Mouse (Mus musculus): ENCODE data around the gene Csnk2b. TPM values are rescaled to one million over a fixed set of nuclear protein-coding genes. Genes with fewer than 3 reads are reported as not detected.
A peak's percentile ranks its signal among the peaks of the same experiment; 100 is the strongest.

The Csnk2b gene
- total RNA-seq, 2 experiments from 2014 or later, result 156 to 166 TPM

DNA sequence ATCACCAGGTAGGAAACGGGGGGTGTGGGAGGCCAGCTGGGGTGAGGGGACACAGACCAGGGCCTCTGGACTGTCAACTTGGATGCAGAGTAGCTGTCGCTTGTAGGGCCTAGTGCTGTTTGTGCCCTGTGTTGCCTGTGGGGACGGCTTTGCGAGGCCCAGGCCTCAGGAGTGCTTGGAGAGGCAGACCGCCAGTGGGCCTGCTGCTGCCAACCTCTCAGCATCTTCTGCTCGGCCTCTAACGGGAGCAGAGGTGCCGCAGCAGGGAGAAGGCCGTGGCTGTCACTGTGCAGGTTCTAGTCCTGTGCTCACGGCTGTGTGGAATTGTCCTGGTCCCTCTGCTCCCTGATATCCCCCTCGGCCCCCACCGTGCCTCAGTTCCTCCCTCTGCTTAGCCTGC is 25.3 kb downstream of the Csnk2b start:
- intact Hi-C loops (cut with DNase I; ENCODE audit: low total_unique reads), result no loop called here
- no peak for DNase-seq

DNA sequence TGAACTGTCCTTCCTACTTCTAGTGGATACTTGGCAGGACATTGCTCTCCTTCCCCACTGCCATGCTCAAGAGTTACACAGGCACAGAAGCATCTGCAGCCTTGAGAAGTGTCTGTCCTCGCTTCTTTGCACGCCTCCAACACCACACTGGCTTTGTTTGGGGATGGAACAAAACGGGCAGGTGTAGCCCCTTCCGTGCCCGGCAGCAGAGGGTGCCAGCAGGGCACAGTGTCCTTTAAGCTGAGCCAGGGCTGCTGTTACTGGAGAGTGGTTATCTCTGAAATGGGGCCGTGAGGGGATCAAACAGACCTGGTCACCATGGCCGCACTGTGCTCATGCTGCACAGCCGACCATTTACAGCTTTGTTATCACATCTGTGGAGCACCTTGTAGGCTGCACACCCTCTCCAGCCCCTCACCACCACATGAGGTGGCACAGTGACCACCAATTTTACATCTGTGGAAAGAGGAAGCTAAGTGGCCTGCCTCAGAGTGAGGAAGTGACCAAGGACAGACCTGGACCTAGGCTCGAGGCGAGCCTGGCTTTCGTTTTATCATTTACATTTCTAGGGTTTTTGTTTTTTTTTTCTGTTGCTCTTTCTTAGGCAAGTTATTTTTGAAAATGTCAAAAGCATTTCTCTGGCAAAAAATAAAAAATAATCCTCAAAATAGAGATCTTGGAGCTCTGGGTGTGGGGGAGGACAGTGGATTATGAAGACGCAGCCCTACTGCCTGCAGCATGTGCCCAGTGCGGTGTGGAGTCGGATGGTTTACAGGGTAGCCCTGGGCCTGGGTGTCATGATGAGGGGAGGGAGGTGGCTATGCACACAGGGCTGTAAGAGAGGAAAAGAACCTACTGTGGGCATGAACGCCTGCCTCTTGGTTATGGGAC is 27.1 kb downstream of the Csnk2b start:
- DNase-seq, result no peak
- intact Hi-C loops (cut with DNase I; ENCODE audit: low total_unique reads), result no loop called here

DNA sequence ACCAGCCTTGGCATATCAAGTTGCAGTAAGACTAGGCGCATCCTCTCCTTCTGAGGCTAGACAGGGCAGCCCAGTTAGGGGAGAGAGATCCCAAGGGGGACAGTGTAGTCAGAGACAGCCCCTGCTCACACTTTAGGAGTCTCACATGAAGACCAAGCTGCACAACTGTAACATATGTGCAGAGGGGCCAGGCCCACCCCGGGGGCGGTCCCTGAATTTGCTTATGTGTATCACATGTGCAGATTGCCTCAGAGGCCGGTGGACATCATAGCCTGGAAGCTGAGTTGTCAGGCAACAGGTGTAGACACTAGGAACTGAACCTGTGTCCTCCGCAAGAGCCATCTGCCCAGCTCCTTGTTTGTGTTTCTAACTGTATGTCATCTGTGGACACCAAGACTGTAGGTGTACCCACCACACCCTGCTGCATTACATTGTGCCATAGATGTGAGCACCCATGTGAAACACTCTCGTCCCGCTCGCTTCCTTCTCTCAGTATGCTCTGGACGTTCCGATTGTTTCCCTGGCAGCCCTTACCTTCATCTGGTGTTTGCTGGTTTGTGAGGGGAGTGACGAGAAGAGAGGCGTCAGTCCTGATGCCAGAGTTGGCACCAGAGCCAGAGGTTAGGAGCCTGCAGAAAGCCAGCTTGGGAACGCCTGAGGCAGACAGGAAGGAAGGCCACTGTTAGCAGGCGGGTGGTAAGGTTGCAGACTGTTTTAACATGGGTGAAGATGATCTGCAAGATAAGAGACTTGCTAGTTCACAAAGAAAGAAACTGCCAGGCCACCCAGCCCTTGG is 29.3 kb downstream of the Csnk2b start:
- intact Hi-C loops (cut with DNase I; ENCODE audit: low total_unique reads), result no loop called here

DNA sequence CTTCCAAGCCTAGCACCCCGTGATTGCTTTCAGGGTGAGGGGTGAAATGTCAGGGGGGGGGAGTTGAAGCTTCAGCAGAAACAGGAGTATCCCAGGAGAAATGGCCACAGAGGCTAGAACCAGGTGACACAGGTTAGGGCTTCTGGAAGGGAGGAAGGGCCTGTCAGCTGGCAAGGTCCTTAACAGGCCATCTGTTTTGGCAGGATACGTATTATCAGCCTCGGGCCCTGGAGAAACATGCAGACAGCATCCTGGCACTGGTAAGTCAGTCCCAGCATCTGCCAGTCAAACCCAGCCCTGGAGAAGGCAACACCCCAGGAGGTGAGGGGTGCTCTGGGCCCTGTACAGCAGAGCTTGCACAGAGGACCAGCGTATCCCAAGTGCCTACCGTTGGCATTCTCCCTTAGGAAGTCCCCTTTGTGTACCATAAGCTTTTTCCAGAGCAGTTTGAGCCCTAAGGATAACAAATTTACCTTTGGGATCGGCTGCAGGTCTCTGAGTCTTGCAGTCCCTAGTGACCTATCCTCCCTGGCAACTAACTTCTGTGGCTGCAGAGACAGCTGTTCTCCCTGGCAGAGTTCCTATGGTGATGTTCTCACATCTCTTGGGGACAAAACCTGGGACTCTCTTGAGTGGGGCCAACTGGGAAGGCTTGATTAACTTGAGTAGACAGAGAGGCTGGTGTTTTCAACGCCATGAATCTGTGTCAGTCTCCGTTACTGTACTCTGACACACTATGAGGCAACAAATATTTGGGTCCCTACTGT is 31.5 kb downstream of the Csnk2b start:
- peak; percentile 39 for DNase-seq
- intact Hi-C loops (cut with DNase I; ENCODE audit: low total_unique reads), result no loop called here

More for the DNA sequence above, 29.3 kb downstream of the Csnk2b start:
- no peak for DNase-seq

DNA sequence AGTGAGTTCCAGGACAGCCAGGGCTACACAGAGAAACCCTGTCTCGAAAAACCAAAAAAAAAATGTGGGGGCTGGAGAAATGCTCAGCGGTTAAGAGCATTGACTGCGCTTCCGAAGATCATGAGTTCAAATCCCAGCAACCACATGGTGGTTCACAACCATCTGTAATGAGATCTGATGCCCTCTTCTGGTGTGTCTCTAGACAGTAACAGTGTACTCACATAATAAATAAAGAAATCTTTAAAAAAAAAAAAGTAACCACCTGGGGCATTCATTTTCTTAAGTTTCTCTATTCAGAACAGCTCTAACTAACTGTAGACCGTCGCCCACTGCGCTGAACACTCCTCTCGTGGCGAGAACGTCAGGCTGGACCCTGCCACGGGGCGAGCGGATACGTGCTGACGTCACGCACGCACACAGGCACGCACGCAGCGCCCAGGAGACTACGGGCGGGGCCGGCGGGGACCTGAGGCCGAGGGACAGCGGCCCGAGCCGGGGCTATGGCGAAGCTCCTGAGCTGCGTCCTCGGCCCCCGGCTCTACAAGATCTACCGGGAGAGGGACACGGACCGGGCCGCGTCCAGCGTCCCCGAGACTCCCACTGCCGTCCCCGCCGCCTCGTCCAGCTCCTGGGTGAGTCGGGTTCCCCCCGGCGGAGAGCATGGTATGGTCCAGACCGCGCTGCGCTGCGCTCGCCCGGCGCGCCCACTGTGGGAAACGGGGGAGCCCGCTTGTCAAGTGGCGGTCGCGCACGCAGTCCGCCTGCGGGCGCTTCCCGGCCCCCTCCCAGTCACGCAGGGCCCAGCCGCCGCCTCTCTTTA is 32.8 kb downstream of the Csnk2b start, which contains the start of gene Abhd16a:
Gene Abhd16a (plus strand): TSS at position 439 of the 820 bp plus-strand sequence.
- peak; percentile 96 for DNase-seq
- intact Hi-C loops (cut with DNase I; ENCODE audit: low total_unique reads), result no loop called here

DNA sequence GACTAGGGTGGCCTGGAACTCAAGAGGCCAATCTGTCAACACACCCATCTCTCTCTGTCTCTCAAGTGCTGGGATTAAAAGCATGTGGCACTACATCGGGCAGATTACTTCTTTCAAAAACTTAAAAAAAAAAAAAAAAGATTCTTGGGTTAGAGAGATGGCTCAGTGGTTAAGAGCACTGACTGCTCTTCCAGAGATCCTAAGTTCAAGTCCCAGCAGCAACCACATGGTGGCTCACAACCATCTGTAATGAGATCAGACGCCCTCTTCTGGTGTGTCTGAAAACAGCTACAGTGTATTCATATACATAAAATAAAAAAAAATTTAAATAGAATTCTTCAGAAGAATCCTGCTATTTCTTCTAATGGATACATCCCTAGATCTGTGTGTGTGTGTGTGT is 33.7 kb downstream of the Csnk2b start:
- DNase-seq, result no peak
- intact Hi-C loops (cut with DNase I; ENCODE audit: low total_unique reads), result no loop called here

DNA sequence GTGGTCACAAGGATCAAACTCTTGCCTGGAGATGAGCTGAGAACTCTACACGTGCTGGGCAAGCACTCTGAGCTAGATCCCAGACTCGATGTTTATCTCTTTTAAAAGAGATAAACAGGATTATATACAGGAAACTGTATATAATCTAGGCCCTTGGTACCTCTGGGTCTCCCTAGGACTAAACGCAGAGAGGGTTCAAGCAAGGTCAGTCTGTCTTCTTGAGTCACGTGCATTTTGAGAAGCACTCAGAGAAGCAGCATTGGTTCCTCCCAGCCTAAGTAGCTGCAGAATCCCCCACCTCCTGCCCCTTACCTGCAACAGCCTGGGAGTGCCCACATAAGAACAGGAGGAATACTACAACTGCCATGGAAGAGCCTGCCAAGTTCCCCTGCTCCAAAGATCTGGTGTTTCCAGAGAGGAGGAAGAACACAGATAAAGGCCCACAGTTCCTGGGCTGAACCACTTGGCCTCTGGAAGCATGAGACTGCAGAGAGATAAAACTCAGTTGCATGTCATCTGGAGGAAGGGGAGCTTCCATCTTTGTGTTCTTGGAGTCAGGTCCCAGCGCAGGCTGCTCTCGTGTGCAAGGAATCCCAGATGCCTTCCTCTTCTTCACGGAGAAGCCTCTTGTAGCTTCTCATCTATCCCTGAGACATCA is 36.5 kb downstream of the Csnk2b start, which contains the start of gene Ly6g6f:
Gene Ly6g6f (minus strand): TSS at position 403 of the 658 bp plus-strand sequence.
- intact Hi-C loops (cut with DNase I; ENCODE audit: low total_unique reads), result no loop called here
- no peak for DNase-seq

DNA sequence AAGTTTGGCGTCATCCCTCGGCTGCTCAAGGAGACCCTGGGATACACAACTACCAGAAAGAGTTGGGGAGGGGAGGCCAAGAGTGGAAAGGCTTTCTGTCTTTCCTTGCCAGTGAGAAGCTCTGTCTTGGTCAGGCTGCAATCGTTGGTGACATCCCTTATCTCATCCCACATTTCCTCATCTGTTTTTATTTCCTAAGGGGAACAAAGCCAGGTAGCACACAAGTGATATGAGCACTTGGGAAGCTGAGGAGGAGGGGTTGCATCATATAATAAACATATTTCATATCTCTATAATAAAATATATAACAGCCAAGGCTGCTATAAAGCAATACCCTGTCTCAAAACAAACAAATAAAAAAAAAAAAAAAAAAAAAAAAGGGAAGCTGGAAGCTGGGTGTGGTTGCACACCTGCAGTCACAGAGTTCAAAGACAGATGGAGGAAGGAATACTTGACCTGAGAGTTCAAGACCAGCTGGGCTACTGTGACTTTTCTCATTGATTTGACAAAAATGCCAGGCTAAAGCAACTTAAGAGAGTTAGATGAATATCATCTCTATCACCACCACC is 37.8 kb downstream of the Csnk2b start:
- intact Hi-C loops (cut with DNase I; ENCODE audit: low total_unique reads), result no loop called here
- no peak for DNase-seq

DNA sequence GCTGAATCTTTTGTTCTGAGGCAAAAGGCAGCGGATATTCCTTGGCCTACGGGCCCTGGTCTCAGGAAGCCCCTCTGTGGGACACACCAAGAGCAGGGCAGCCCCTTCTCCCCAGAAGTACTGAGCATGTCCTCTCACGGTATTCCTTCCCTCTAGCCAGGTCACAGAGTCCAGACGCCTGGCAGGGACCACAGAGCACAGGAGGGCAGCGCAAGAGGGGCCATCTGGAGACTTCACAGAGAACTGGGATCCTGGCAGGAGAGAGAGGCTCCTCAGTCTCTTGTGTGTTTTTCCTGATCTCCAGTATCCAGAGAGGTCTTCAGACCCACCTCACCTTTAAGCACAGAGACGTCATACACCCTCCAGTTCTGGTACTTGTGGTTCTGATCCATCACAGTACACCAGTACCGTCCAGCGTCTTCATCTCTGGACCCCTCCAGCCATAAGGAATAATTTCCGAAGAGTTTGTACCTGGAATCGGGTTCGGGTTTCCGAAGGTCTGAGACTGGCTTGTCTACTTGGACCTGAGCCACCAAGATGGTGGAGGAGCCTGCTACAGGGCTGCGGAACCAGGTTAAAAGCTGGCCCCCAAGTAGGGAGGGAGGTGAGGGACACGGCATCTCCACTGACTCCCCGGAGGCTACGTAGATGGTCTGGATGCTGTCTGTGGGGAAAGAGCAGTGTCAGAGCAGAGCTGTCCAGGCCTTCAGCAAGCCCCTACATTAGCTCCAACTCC is 38.8 kb downstream of the Csnk2b start:
- intact Hi-C loops (cut with DNase I; ENCODE audit: low total_unique reads), result no loop called here
- DNase-seq, result no peak

DNA sequence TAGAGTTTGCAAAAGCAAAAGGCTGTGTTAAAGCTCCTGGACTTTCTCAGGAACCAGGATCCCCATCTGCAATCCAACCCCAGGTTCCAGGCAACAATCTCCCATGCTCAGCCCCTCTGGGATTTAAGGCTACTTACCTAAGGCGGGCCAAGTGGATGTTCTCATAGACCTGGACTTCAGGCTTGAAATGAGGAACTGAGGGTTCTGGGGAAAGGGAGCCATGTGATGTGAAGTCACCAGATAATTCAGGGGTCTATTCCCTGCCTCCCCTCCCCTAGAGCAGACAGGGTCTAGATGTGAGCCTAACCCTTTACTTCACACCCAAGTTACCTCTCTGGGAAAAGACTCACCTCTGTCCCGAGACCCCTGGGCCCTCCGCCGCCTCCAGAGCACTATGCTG is 41.1 kb downstream of the Csnk2b start:
- intact Hi-C loops (cut with DNase I; ENCODE audit: low total_unique reads), result no loop called here
- DNase-seq, result no peak

DNA sequence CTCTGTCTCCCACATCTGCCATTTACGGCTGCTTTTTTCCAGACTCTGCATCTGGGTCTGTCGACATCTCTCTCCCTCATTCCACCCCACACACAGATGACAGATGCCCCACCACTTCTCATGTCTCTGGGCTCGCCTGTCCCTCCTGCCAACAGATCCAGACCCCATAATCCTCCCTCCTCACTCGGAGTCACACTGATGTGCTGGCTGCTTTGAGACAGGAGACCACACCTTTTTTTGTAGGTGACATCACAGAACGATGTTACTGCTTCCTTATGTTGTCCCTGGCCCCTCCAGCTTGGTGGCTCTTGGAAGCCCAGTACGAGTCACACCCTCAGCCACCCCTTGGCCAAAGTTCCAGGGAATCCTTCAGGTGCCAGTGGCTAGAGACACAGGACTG is 41.6 kb downstream of the Csnk2b start:
- intact Hi-C loops (cut with DNase I; ENCODE audit: low total_unique reads), result no loop called here
- DNase-seq, result no peak

DNA sequence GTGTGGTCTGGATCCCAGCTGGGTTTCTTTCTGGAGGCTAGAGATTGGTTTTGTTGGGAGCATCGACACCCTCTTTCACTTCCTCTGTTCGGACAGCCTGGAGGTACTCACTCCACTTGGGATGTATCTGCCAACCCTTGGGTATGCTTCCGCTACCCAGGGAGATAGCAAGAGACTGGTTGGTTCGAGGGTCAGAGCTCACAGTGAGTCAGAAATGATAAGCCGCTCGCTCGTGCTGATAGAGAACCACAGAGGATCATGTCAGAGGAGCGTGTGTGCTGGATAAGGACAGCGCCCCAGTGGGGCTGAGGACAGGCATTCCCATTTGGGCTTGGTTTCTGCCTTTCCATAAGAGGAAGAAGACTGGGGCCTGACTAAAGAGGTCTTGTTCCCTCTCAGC is 42.1 kb downstream of the Csnk2b start:
- intact Hi-C loops (cut with DNase I; ENCODE audit: low total_unique reads), result no loop called here
- DNase-seq, result no peak

DNA sequence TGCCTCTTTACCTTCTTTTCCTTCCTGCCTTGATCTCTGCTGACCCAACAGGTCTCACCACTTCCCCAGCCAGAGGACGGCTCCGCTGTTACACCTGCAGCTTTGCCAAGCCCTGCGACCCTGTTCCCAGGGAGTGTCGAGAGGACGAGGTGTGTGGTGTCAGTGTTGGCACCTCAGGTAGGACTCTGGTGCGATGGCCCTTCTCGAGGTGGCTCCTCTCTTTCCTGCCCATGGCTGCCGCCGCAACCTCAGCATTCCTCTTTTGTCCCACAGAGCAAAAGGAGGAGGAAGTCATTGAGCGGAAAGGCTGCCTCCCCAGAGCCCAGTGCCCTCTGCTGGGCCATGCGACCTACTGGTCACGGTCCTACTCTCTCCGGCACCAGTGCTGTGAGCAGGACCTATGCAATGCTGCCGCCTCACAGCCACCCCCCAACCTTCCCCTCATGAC is 44.0 kb downstream of the Csnk2b start, which contains the start of gene Ly6g6d:
Gene Ly6g6d (minus strand): TSS at position 280 of the 448 bp plus-strand sequence.
- intact Hi-C loops (cut with DNase I; ENCODE audit: low total_unique reads), result no loop called here
- DNase-seq, result peak; percentile 49

DNA sequence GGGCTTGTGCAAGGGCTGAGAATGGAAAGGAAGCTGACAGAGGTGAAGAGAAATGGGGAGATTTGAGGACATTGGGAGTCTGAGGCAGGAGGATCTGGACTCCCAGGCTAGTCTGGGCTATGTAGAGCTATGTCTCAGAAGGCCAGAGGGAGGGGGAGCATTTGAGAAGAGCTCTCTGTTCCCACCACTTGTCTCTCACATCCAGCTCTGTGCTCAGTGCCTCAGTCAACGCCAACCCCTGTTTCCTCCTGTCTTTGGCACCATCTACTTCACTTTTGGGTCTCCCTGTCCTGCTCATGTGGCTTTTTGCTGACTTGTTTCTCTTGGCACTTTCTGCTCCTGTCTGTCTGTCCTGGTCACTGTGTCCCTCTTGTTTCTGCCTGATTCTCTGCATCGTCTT is 44.6 kb downstream of the Csnk2b start:
- no peak for DNase-seq
- intact Hi-C loops (cut with DNase I; ENCODE audit: low total_unique reads), result no loop called here

DNA sequence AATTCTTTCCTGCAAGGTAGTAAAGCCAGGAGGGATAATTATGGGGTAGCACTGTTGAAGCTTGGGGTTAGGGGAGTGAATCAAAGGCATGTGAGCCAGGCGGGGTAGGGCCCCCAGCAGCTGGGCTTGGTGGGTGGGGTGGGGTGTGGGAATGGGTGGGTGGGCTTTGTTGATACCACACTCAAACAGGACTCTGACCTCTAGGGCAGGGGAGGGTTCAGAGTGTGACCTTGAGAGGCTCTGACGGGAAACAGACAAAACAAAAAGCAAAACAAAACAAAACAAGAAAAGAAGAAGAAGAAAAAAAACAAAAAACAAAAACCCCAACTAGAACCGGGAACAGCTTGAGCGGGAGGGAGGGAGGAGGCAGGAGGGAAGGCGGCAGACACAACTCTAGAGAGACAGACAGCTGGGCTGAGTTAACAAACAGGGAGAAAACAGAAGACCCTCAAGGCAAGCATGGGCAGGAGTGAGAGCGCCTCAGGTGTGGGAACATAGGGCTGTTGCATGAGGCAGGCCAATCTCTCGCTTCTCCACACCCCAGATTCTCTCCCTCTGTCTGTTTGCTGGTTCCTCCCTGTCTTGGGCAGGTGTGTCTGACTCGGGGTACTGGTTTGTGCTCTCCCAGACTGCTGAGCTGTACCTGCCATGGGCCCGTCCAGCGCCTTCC is 45.2 kb downstream of the Csnk2b start, which contains the start of gene Ly6g6e:
Gene Ly6g6e (plus strand): TSS at position 396 of the 670 bp plus-strand sequence.
- no peak for DNase-seq
- intact Hi-C loops (cut with DNase I; ENCODE audit: low total_unique reads), result no loop called here

DNA sequence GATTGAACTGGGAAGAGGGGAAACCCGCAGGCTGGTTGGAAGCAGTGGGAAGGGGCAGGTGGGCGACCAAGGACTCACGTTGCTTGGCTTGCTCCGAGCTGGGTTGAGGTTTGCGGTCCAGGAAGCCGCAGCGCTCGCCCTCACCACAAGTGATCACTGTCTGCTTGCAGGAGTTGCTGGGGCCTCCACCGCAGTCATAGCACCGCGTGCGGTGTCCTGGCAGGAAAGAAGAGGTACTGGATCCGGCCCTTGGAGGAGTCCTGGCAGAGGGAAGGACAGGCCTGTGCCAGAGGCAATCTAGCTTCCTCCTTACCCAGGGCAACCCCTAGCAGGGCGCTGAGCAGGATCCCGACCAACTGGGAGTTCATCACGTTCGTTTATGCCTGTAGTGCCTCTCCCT is 47.8 kb downstream of the Csnk2b start:
- DNase-seq, result no peak
- intact Hi-C loops (cut with DNase I; ENCODE audit: low total_unique reads), result no loop called here

DNA sequence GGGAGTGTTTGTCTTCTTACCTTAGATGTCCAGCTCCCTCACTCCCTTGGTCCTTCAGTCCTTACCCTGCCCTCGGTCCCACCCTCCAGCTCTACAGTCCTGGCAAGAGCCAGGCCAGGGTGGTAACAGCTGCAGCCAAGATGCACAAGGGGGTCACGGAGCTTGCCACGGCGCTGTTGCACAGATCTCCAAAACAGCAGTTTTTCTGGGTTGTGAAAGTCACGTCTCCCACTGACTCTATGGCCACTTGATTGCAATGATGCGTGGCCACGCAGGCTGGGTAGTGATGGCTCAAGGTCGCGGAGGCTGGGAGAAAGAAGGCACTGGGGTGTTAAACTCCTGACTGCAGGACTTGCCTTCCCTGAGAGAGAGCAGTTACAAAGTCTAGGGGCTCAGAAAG is 50.4 kb downstream of the Csnk2b start:
- DNase-seq, result no peak
- intact Hi-C loops (cut with DNase I; ENCODE audit: low total_unique reads), result no loop called here
